Mouse (Mus musculus) liver, embryonic 14.5 days (tissue): Measurements from ENCODE around the gene Tcte1. TPM values are rescaled to one million over a fixed set of nuclear protein-coding genes. Genes with fewer than 3 reads are reported as not detected.

Experiments used
- ATAC-seq: fragments of 200-750 bp; cut with Nextera tagmentation; 2 replicates; pipeline ENCODE4 v1.8.0; 2017; ENCODE audit warnings: moderate number of reproducible peaks, mild to moderate bottlenecking, moderate library complexity; ENCODE audit not compliant: insufficient read depth
- DNase-seq, 3 experiments: peaks; one replicate each; pipeline ENCODE4 v3.0.0-alpha.2; 2012 to 2013; ENCODE audit warnings: low read depth in 3 of 3, low spot score in 3 of 3
- H3K27ac ChIP-seq: fragments of 300-500 bp; sonication (generic); 2 replicates; pipeline ENCODE4 v1.5.1; 2014; ENCODE audit warnings: moderate library complexity, mild to moderate bottlenecking, control low read depth, inconsistent platforms
- H3K27me3 ChIP-seq: fragments of 300-500 bp; sonication (generic); 2 replicates; pipeline ENCODE4 v1.6.1; 2014; ENCODE audit warnings: mild to moderate bottlenecking, low read length, moderate library complexity; ENCODE audit not compliant: control insufficient read depth, insufficient read depth
- H3K36me3 ChIP-seq: fragments of 300-500 bp; sonication (generic); replicated peaks from 2 replicates; pipeline ENCODE4 v1.6.1; 2014; ENCODE audit warnings: low read depth; ENCODE audit not compliant: control insufficient read depth, insufficient read depth
- H3K4me1 ChIP-seq, 2 experiments: fragments of 200-500 bp in 1 of 2; fragments of 300-500 bp in 1 of 2; sonication (generic) in 1 of 2; replicated peaks; 2 replicates each; pipeline ENCODE4 v1.6.1; 2012 to 2014; ENCODE audit warnings: antibody characterized with exemption in 1 of 2, inconsistent platforms in 1 of 2, low read length in 1 of 2; ENCODE audit not compliant: control insufficient read depth in 2 of 2, insufficient read depth in 2 of 2
- H3K4me2 ChIP-seq: fragments of 300-500 bp; sonication (generic); 2 replicates; pipeline ENCODE4 v1.6.1; 2014; ENCODE audit warnings: low read depth, mild to moderate bottlenecking, control low read depth, moderate library complexity
- H3K4me3 ChIP-seq, 2 experiments: fragments of 200-500 bp in 1 of 2; fragments of 300-500 bp in 1 of 2; sonication (generic) in 1 of 2; 2 replicates each; pipeline ENCODE4 v1.5.1; 2012 to 2014; ENCODE audit warnings: low read depth in 2 of 2, low read length in 2 of 2, mild to moderate bottlenecking in 2 of 2, control low read depth in 1 of 2, inconsistent platforms in 1 of 2, moderate library complexity in 1 of 2; ENCODE audit not compliant: insufficient read depth in 1 of 2
- H3K9ac ChIP-seq: fragments of 300-500 bp; sonication (generic); replicated peaks from 2 replicates; pipeline ENCODE4 v1.6.1; 2014; ENCODE audit warnings: mild to moderate bottlenecking, control low read depth, moderate library complexity
- H3K9me3 ChIP-seq: fragments of 300-500 bp; sonication (generic); 2 replicates; pipeline ENCODE4 v1.6.1; 2016; ENCODE audit warnings: low read length, mixed read lengths; ENCODE audit not compliant: control insufficient read depth
- CTCF ChIP-seq: IDR thresholded peaks from 2 replicates; pipeline ENCODE4 v1.5.1; 2016; ENCODE audit warnings: antibody characterized with exemption, low read depth, control low read depth
- EP300 ChIP-seq: IDR thresholded peaks from 2 replicates; pipeline ENCODE4 v1.6.1; 2016; ENCODE audit warnings: antibody characterized with exemption, low read depth
- WGBS: fragments of 180-500 bp; shearing (Covaris S2); extraction: QIAGEN DNeasy Blood & Tissue Kit; methylation state at CpG from one replicate; pipeline ENCODE4 v1.1.7; 2014; ENCODE audit not compliant: insufficient replicate concordance; 5-methylcytosine and 5-hydroxymethylcytosine counted together
- polyA plus RNA-seq, 2 experiments: library from polyadenylated mRNA; depleted of rRNA in 1 of 2; stranded (reverse) in 1 of 2; unstranded in 1 of 2; fragments of >200 nt; fragmentation: Nextera tagmentation in 1 of 2; extraction: Ambion mirVana in 1 of 2; gene quantifications; 2 replicates each; pipeline versions ENCODE4 v1.2.1 to v1.2.3; 2012 to 2014

Tcte1 gene
- polyA plus RNA-seq, 2 experiments = not detected

GRCm38 (mm10) chr17:45557246-45557824 is 34.1 kb downstream of the Tcte1 start:
- DNase-seq (no peak), ATAC-seq (no peak)
- peaks cover 15% of the 10 kb centered on the region for H3K27me3 ChIP-seq
- peaks cover 0 to 11% of the 10 kb centered on the region in 2 experiments; a peak in 3 of 4 replicates for H3K4me1 ChIP-seq
- no peaks in the 10 kb centered on the region for H3K36me3 ChIP-seq
- 52% methylated on average over 7 of the region's 7 CpGs for WGBS
- peak overlapping the region; percentile 87; the same call in 1 of the 2 replicates for H3K4me2 ChIP-seq
- TF ChIP-seq EP300 = no peak
- no peak for TF ChIP-seq CTCF
- H3K4me3 ChIP-seq = no peak overlapping the region
- H3K27ac ChIP-seq = no peak overlapping the region
- H3K9me3 ChIP-seq = no peaks in the 10 kb centered on the region
- no peak overlapping the region for H3K9ac ChIP-seq

GRCm38 (mm10) chr17:45557998-45558862 is 35.0 kb downstream of the Tcte1 start:
- H3K9ac ChIP-seq = no peak overlapping the region
- ATAC-seq (no peak), DNase-seq (no peak)
- H3K27me3 ChIP-seq = peaks cover 15% of the 10 kb centered on the region
- H3K36me3 ChIP-seq = no peaks in the 10 kb centered on the region
- no peak overlapping the region for H3K4me2 ChIP-seq
- TF ChIP-seq EP300 = no peak
- no peak for TF ChIP-seq CTCF
- H3K27ac ChIP-seq = no peak overlapping the region
- H3K9me3 ChIP-seq = no peaks in the 10 kb centered on the region
- peaks cover 0 to 11% of the 10 kb centered on the region in 2 experiments; a peak in 3 of 4 replicates for H3K4me1 ChIP-seq
- no peak overlapping the region for H3K4me3 ChIP-seq
- WGBS = 51% methylated on average over 16 of the region's 16 CpGs

- no peak overlapping the region for H3K27ac ChIP-seq
- ATAC-seq (no peak), DNase-seq (no peak)
- H3K4me2 ChIP-seq = no peak overlapping the region
- H3K4me1 ChIP-seq = peaks cover 1 to 14% of the 10 kb centered on the region in 2 experiments
- H3K36me3 ChIP-seq = no peaks in the 10 kb centered on the region
- 74% methylated on average over 15 of the region's 15 CpGs for WGBS
- TF ChIP-seq CTCF = no peak
- TF ChIP-seq EP300 = no peak
- H3K9ac ChIP-seq = no peak overlapping the region
- peaks cover 15% of the 10 kb centered on the region for H3K27me3 ChIP-seq
- H3K9me3 ChIP-seq = no peaks in the 10 kb centered on the region
- H3K4me3 ChIP-seq = no peak overlapping the region
Measured at GRCm38 (mm10) chr17:45559732-45560525, 36.7 kb downstream of the Tcte1 start.

- Histone ChIP-seq H3K27me3 (no peaks in the 10 kb centered on the region), H3K4me1 (peaks cover 3 to 4% of the 10 kb centered on the region in 2 experiments; a peak in 2 of 4 replicates), H3K4me2 (peak overlapping the region; percentile 98), H3K27ac (no peak overlapping the region), H3K36me3 (peaks cover 12% of the 10 kb centered on the region), H3K9me3 (no peaks in the 10 kb centered on the region), H3K4me3 (no peak overlapping the region), H3K9ac (no peak overlapping the region)
- DNase-seq (no peak), ATAC-seq (no peak)
- TF ChIP-seq CTCF = no peak
- no peak for TF ChIP-seq EP300
- 65% methylated on average over 12 of the region's 12 CpGs for WGBS
Measured at GRCm38 (mm10) chr17:45563216-45563615, 40.0 kb downstream of the Tcte1 start.
